Mouse (Mus musculus) cerebellum, adult 2 months (tissue): ENCODE measurements around the gene Ppp2r3a. TPM values are rescaled to one million over a fixed set of nuclear protein-coding genes. Genes with fewer than 3 reads are reported as not detected.

Experiments
- DNase-seq, 2 experiments: peaks; one replicate each; pipeline ENCODE4 v3.0.0; 2021
- H3K27ac ChIP-seq: fragments of 200-500 bp; 2 replicates; pipeline ENCODE4 v1.5.1; 2012; ENCODE audit warnings: low read length, control low read depth, inconsistent platforms; ENCODE audit not compliant: insufficient read depth
- H3K27me3 ChIP-seq: fragments of 200-500 bp; 2 replicates; pipeline ENCODE4 v1.6.1; 2012; ENCODE audit warnings: inconsistent platforms, mild to moderate bottlenecking, low read length, moderate library complexity; ENCODE audit not compliant: control insufficient read depth, insufficient read depth
- H3K4me1 ChIP-seq: fragments of 200-500 bp; 2 replicates; pipeline ENCODE4 v1.6.1; 2011; ENCODE audit warnings: low read length; ENCODE audit not compliant: control insufficient read depth, insufficient read depth
- H3K4me3 ChIP-seq: fragments of 200-500 bp; replicated peaks from 2 replicates; pipeline ENCODE3; 2011; ENCODE audit warnings: mild to moderate bottlenecking, low read depth, low read length, control low read depth; ENCODE audit not compliant: insufficient read depth
- CTCF ChIP-seq: fragments of 200-500 bp; IDR thresholded peaks from 2 replicates; pipeline ENCODE4 v1.5.1; 2011; ENCODE audit warnings: low read depth, mild to moderate bottlenecking, control low read depth, low read length, moderate library complexity, borderline replicate concordance; ENCODE audit not compliant: insufficient read depth
- POLR2A ChIP-seq: fragments of 200-500 bp; IDR thresholded peaks from 2 replicates; pipeline ENCODE4 v1.6.1; 2011; ENCODE audit warnings: low read length, control low read depth, borderline replicate concordance; ENCODE audit not compliant: insufficient read depth
- WGBS: fragments of 180-500 bp; shearing (Covaris S2); methylation state at CpG from one replicate; pipeline ENCODE4 v1.1.7; 2018; 5-methylcytosine and 5-hydroxymethylcytosine counted together
- polyA plus RNA-seq: library from polyadenylated mRNA; depleted of rRNA; stranded (reverse); fragments of >200 nt; gene quantifications from 2 replicates; pipeline ENCODE4 v1.2.3, GENCODE M21; 2012

Gene Ppp2r3a
- polyA plus RNA-seq, 1 experiment, result 18.8 TPM

- H3K27me3 ChIP-seq, result no peaks in the 10 kb centered on the region
- H3K4me3 ChIP-seq, result no peak overlapping the region
- TF ChIP-seq CTCF, result no peak
- no peak for TF ChIP-seq POLR2A
- peaks cover 5% of the 10 kb centered on the region; the same call in 1 of the 2 replicates for H3K4me1 ChIP-seq
- WGBS, result 78% methylated on average over 8 of the region's 8 CpGs
- no peak overlapping the region for H3K27ac ChIP-seq
- DNase-seq, result no peak
These were observed 137.3 kb downstream of the Ppp2r3a start for GRCm38 (mm10) chr9:101114182-101114884.

GRCm38 (mm10) chr9:101113317-101113716, 138.3 kb downstream of the Ppp2r3a start:
- no peak overlapping the region for H3K4me3 ChIP-seq
- no peak for DNase-seq
- TF ChIP-seq POLR2A (no peak), CTCF (no peak)
- H3K27ac ChIP-seq, result no peak overlapping the region
- H3K4me1 ChIP-seq, result peaks cover 5% of the 10 kb centered on the region; the same call in 1 of the 2 replicates
- no peaks in the 10 kb centered on the region for H3K27me3 ChIP-seq
- WGBS, result 85% methylated on average over 4 of the region's 4 CpGs

- TF ChIP-seq CTCF, result no peak
- TF ChIP-seq POLR2A, result no peak
- no peak overlapping the region for H3K4me3 ChIP-seq
- H3K27ac ChIP-seq, result no peak overlapping the region
- WGBS, result 18% methylated on average over 3 of the region's 3 CpGs
- no peaks in the 10 kb centered on the region for H3K27me3 ChIP-seq
- peaks cover 5% of the 10 kb centered on the region; the same call in 1 of the 2 replicates for H3K4me1 ChIP-seq
- peak in 1 of 2 experiments; percentile 34 for DNase-seq
These were observed 141.6 kb downstream of the Ppp2r3a start for GRCm38 (mm10) chr9:101110013-101110412.

- Histone ChIP-seq H3K4me3 (no peak overlapping the region), H3K27ac (no peak overlapping the region), H3K4me1 (peaks cover 5% of the 10 kb centered on the region; the same call in 1 of the 2 replicates), H3K27me3 (no peaks in the 10 kb centered on the region)
- DNase-seq, result peak; percentile 51 to 64
- 12% methylated on average over 3 of the region's 3 CpGs for WGBS
- no peak for TF ChIP-seq CTCF
These were observed 144.2 kb downstream of the Ppp2r3a start for GRCm38 (mm10) chr9:101107386-101107785.

- no peak for DNase-seq
- Histone ChIP-seq H3K27ac (no peak overlapping the region), H3K4me1 (peaks cover 5% of the 10 kb centered on the region; the same call in 1 of the 2 replicates), H3K27me3 (no peaks in the 10 kb centered on the region), H3K4me3 (no peak overlapping the region)
- TF ChIP-seq POLR2A (no peak), CTCF (no peak)
- 87% methylated on average over 6 of the region's 6 CpGs for WGBS
These were observed 145.9 kb downstream of the Ppp2r3a start for GRCm38 (mm10) chr9:101105735-101106134.

GRCm38 (mm10) chr9:101104931-101105330, 146.7 kb downstream of the Ppp2r3a start:
- H3K4me1 ChIP-seq, result peaks cover 3% of the 10 kb centered on the region; the same call in 1 of the 2 replicates
- no peak overlapping the region for H3K4me3 ChIP-seq
- H3K27me3 ChIP-seq, result no peaks in the 10 kb centered on the region
- no peak overlapping the region for H3K27ac ChIP-seq
- 66% methylated on average over 11 of the region's 11 CpGs for WGBS
- TF ChIP-seq CTCF (no peak), POLR2A (no peak)
- DNase-seq, result no peak

GRCm38 (mm10) chr9:101102288-101102687, 149.3 kb downstream of the Ppp2r3a start:
- Histone ChIP-seq H3K4me3 (no peak overlapping the region), H3K27ac (no peak overlapping the region), H3K27me3 (no peaks in the 10 kb centered on the region), H3K4me1 (peaks cover 3% of the 10 kb centered on the region)
- TF ChIP-seq CTCF, result no peak
- TF ChIP-seq POLR2A, result no peak
- no peak for DNase-seq
- 84% methylated on average over 3 of the region's 3 CpGs for WGBS

GRCm38 (mm10) chr9:101101547-101101946, 150.0 kb downstream of the Ppp2r3a start:
- Histone ChIP-seq H3K4me1 (peaks cover 3% of the 10 kb centered on the region), H3K27me3 (no peaks in the 10 kb centered on the region), H3K27ac (no peak overlapping the region), H3K4me3 (no peak overlapping the region)
- no peak for DNase-seq
- 66% methylated on average over 8 of the region's 8 CpGs for WGBS
- TF ChIP-seq POLR2A (no peak), CTCF (no peak)
